Mouse (Mus musculus) MEL (cell line): ENCODE data around the gene Plpp4. TPM values are rescaled to one million over a fixed set of nuclear protein-coding genes. Genes with fewer than 3 reads are reported as not detected.

Experiments
- DNase-seq: peaks from one replicate; pipeline ENCODE4 v3.0.0; 2011; ENCODE audit warnings: low read depth, low spot score
- H3K27ac ChIP-seq: 2 replicates; pipeline ENCODE4 v1.5.1; 2012; ENCODE audit warnings: low read depth, mild to moderate bottlenecking, control low read depth, low read length, moderate library complexity; ENCODE audit not compliant: control insufficient read depth
- H3K27me3 ChIP-seq, 2 experiments: fragments of 150-350 bp in 1 of 2; sonication (generic) in 1 of 2; 2 replicates each; pipeline ENCODE4 v1.6.1; 2012; ENCODE audit warnings: low read length in 2 of 2, mild to moderate bottlenecking in 2 of 2, improper control_type of control experiment in 1 of 2, moderate library complexity in 1 of 2; ENCODE audit not compliant: insufficient read depth in 2 of 2, control insufficient read depth in 1 of 2
- H3K36me3 ChIP-seq, 2 experiments: 2 replicates each; pipeline ENCODE4 v1.6.1; 2012 to 2014; ENCODE audit warnings: low read length in 2 of 2, improper control_type of control experiment in 1 of 2, inconsistent platforms in 1 of 2, mild to moderate bottlenecking in 1 of 2; ENCODE audit not compliant: insufficient read depth in 2 of 2, control insufficient read depth in 1 of 2
- H3K4me1 ChIP-seq, 2 experiments: fragments of 150-350 bp in 1 of 2; sonication (generic) in 1 of 2; 2 replicates each; pipeline ENCODE4 v1.6.1; 2012; ENCODE audit warnings: low read length in 2 of 2, improper control_type of control experiment in 1 of 2, mild to moderate bottlenecking in 1 of 2; ENCODE audit not compliant: insufficient read depth in 2 of 2, control insufficient read depth in 1 of 2
- H3K4me3 ChIP-seq, 2 experiments: fragments of 150-350 bp in 1 of 2; sonication (generic) in 1 of 2; 2 replicates each; pipeline ENCODE4 v1.5.1; 2012; ENCODE audit warnings: low read depth in 2 of 2, low read length in 2 of 2, mild to moderate bottlenecking in 2 of 2, moderate library complexity in 2 of 2, control low read depth in 1 of 2, improper control_type of control experiment in 1 of 2; ENCODE audit not compliant: control insufficient read depth in 1 of 2, insufficient read depth in 1 of 2
- H3K79me2 ChIP-seq: 2 replicates; pipeline ENCODE4 v1.6.1; 2012; ENCODE audit warnings: mild to moderate bottlenecking, low read length, moderate library complexity; ENCODE audit not compliant: control insufficient read depth, poor library complexity, insufficient read depth
- H3K9ac ChIP-seq: 2 replicates; pipeline ENCODE4 v1.6.1; 2012; ENCODE audit warnings: low read depth, mild to moderate bottlenecking, control low read depth, low read length, moderate library complexity; ENCODE audit not compliant: control insufficient read depth, poor library complexity, severe bottlenecking
- H3K9me3 ChIP-seq: fragments of 150-350 bp; sonication (generic); replicated peaks from 2 replicates; pipeline ENCODE4 v1.6.1; 2012; ENCODE audit warnings: mild to moderate bottlenecking, low read length, improper control_type of control experiment, moderate library complexity; ENCODE audit not compliant: insufficient read depth
- BHLHE40 ChIP-seq: IDR thresholded peaks from 2 replicates; pipeline ENCODE4 v1.6.1; 2012; ENCODE audit warnings: low read depth, mild to moderate bottlenecking, inconsistent platforms, low read length, improper control_type of control experiment, borderline replicate concordance
- CHD1 ChIP-seq: IDR thresholded peaks from 2 replicates; pipeline ENCODE4 v1.6.1; 2012; ENCODE audit warnings: low read depth, mild to moderate bottlenecking, inconsistent platforms, low read length, improper control_type of control experiment
- CTCF ChIP-seq, 3 experiments: IDR thresholded peaks in 2 of 3; conservative IDR thresholded peaks in 1 of 3; 2 replicates each; pipeline ENCODE4 v1.5.1; 2011 to 2012; ENCODE audit warnings: low read length in 3 of 3, low read depth in 2 of 3, mild to moderate bottlenecking in 2 of 3, improper control_type of control experiment in 1 of 3, inconsistent platforms in 1 of 3, mixed read lengths in 1 of 3, moderate library complexity in 1 of 3; ENCODE audit not compliant: control insufficient read depth in 1 of 3, insufficient read depth in 1 of 3, poor library complexity in 1 of 3, severe bottlenecking in 1 of 3
- E2F4 ChIP-seq: IDR thresholded peaks from 2 replicates; pipeline ENCODE4 v1.6.1; 2011; ENCODE audit warnings: low read depth, low read length, improper control_type of control experiment, borderline replicate concordance
- ELF1 ChIP-seq: IDR thresholded peaks from 2 replicates; pipeline ENCODE4 v1.6.1; 2014; ENCODE audit warnings: low read depth, mild to moderate bottlenecking, inconsistent platforms, low read length, improper control_type of control experiment, moderate library complexity
- GABPA ChIP-seq: IDR thresholded peaks from 2 replicates; pipeline ENCODE4 v1.6.1; 2012; ENCODE audit warnings: low read depth, mild to moderate bottlenecking, inconsistent platforms, low read length, improper control_type of control experiment, moderate library complexity
- HCFC1 ChIP-seq: IDR thresholded peaks from 2 replicates; pipeline ENCODE4 v1.6.1; 2012; ENCODE audit warnings: low read depth, mild to moderate bottlenecking, inconsistent platforms, low read length, improper control_type of control experiment, moderate library complexity
- JUND ChIP-seq: IDR thresholded peaks from 2 replicates; pipeline ENCODE4 v1.6.1; 2011; ENCODE audit warnings: low read depth, mild to moderate bottlenecking, improper control_type of control experiment, low read length
- MAFK ChIP-seq: IDR thresholded peaks from 2 replicates; pipeline ENCODE4 v1.6.1; 2011; ENCODE audit warnings: low read depth, mild to moderate bottlenecking, low read length, improper control_type of control experiment, borderline replicate concordance
- MAZ ChIP-seq: IDR thresholded peaks from 2 replicates; pipeline ENCODE4 v1.6.1; 2012; ENCODE audit warnings: low read depth, mild to moderate bottlenecking, inconsistent platforms, low read length, improper control_type of control experiment
- MEF2A ChIP-seq: IDR thresholded peaks from 2 replicates; pipeline ENCODE4 v1.6.1; 2014; ENCODE audit warnings: low read depth, mild to moderate bottlenecking, inconsistent platforms, low read length, improper control_type of control experiment; ENCODE audit not compliant: poor library complexity, insufficient replicate concordance, severe bottlenecking; ENCODE audit errors: extremely low read depth
- MXI1 ChIP-seq: IDR thresholded peaks from 2 replicates; pipeline ENCODE4 v1.6.1; 2011; ENCODE audit warnings: mild to moderate bottlenecking, low read depth, low read length, improper control_type of control experiment
- MYB ChIP-seq: IDR thresholded peaks from 2 replicates; pipeline ENCODE4 v1.6.1; 2011; ENCODE audit warnings: mild to moderate bottlenecking, low read depth, low read length, improper control_type of control experiment
- NRF1 ChIP-seq: IDR thresholded peaks from 2 replicates; pipeline ENCODE4 v1.6.1; 2014; ENCODE audit warnings: low read depth, mild to moderate bottlenecking, inconsistent platforms, low read length, improper control_type of control experiment, moderate library complexity; ENCODE audit not compliant: poor library complexity, insufficient read depth, severe bottlenecking
- POLR2AphosphoS5 ChIP-seq: IDR thresholded peaks from 2 replicates; pipeline ENCODE4 v1.6.1; 2012; ENCODE audit warnings: low read depth, borderline replicate concordance, mild to moderate bottlenecking, inconsistent platforms, low read length, moderate library complexity, mixed read lengths
- RCOR1 ChIP-seq: IDR thresholded peaks from 2 replicates; pipeline ENCODE4 v1.6.1; 2012; ENCODE audit warnings: low read depth, mild to moderate bottlenecking, inconsistent platforms, low read length, improper control_type of control experiment
- SMC3 ChIP-seq: IDR thresholded peaks from 2 replicates; pipeline ENCODE4 v1.6.1; 2011; ENCODE audit warnings: low read depth, low read length, improper control_type of control experiment
- TAL1 ChIP-seq: IDR thresholded peaks from 2 replicates; pipeline ENCODE4 v1.6.1; 2012; ENCODE audit warnings: mild to moderate bottlenecking, inconsistent platforms, low read length, moderate library complexity, mixed read lengths
- TBP ChIP-seq: IDR thresholded peaks from 2 replicates; pipeline ENCODE4 v1.8.0; 2011; ENCODE audit warnings: low read depth, low read length, improper control_type of control experiment
- TCF12 ChIP-seq: IDR thresholded peaks from 2 replicates; pipeline ENCODE4 v1.6.1; 2014; ENCODE audit warnings: low read depth, mild to moderate bottlenecking, inconsistent platforms, low read length, improper control_type of control experiment, moderate library complexity
- UBTF ChIP-seq: IDR thresholded peaks from 2 replicates; pipeline ENCODE4 v1.6.1; 2012; ENCODE audit warnings: low read depth, mild to moderate bottlenecking, inconsistent platforms, low read length, improper control_type of control experiment, moderate library complexity, borderline replicate concordance; ENCODE audit not compliant: insufficient read depth
- USF1 ChIP-seq: IDR thresholded peaks from 2 replicates; pipeline ENCODE4 v1.6.1; 2014; ENCODE audit warnings: low read depth, mild to moderate bottlenecking, inconsistent platforms, low read length, improper control_type of control experiment, moderate library complexity
- USF2 ChIP-seq, 2 experiments: IDR thresholded peaks; 2 replicates each; pipeline ENCODE4 v1.6.1; 2011 to 2012; ENCODE audit warnings: improper control_type of control experiment in 2 of 2, low read length in 2 of 2, borderline replicate concordance in 1 of 2, inconsistent platforms in 1 of 2, low read depth in 1 of 2, mild to moderate bottlenecking in 1 of 2; ENCODE audit not compliant: insufficient read depth in 1 of 2
- ZC3H11A ChIP-seq: IDR thresholded peaks from 2 replicates; pipeline ENCODE4 v1.6.1; 2012; ENCODE audit warnings: low read depth, mild to moderate bottlenecking, inconsistent platforms, low read length, improper control_type of control experiment
- polyA plus RNA-seq, 2 experiments: library from polyadenylated mRNA; stranded (reverse) in 1 of 2; unstranded in 1 of 2; fragments of >175 nt in 1 of 2; fragments of >200 nt in 1 of 2; gene quantifications; 2 replicates each; pipeline versions ENCODE4 v1.2.1 to v1.2.4; 2012; ENCODE audit warnings: low replicate concordance in 2 of 2, low read depth in 1 of 2; ENCODE audit not compliant: insufficient read length in 2 of 2, insufficient read depth in 1 of 2, missing spikeins in 1 of 2
- total RNA-seq: library from RNA; depleted of rRNA; stranded (reverse); fragments of 300-350 nt; gene quantifications from 2 replicates; pipeline ENCODE4 v1.2.3, GENCODE M21; 2012

Gene Plpp4
- total and polyA plus RNA-seq, 3 experiments: not detected

DNA sequence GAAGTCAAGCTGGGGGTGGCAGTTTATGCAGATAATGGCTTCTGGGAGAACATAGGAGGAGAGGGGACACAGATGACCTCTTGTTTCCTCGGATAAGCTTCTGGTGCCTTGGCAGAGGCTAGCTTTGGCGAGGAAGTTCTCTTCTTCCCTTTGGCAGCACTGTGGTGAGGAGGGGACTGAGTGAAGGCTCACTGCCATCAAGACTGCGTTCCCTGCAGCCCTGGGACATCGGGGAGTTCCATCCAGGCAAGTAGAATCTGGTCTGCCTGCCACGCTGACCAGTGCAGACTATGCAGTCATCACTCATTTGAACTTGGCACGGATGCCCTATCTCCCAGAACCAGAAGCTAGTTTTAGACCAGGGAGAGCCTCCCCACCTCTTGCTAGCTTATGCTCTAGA lies 2.4 kb downstream of the Plpp4 start:
- H3K4me3 ChIP-seq: no peak overlapping the region
- H3K27me3 ChIP-seq: no peaks in the 10 kb centered on the region
- TF ChIP-seq TCF12 (no peak), POLR2AphosphoS5 (no peak), BHLHE40 (no peak), TBP (no peak), HCFC1 (no peak), MYB (no peak), E2F4 (no peak), MAZ (no peak), RCOR1 (no peak), UBTF (no peak), MEF2A (no peak)
- TF ChIP-seq, all 39 proteins: peak for 0
- Histone ChIP-seq H3K36me3 (no peaks in the 10 kb centered on the region), H3K27ac (no peak overlapping the region), H3K9me3 (no peaks in the 10 kb centered on the region), H3K9ac (no peak overlapping the region), H3K79me2 (no peaks in the 10 kb centered on the region), H3K4me1 (no peaks in the 10 kb centered on the region)
- no peak for DNase-seq

GRCm38 (mm10) chr7:129273867-129274266 lies 17.0 kb downstream of the Plpp4 start:
- H3K4me3 ChIP-seq: no peak overlapping the region
- H3K9ac ChIP-seq: no peak overlapping the region
- H3K27ac ChIP-seq: no peak overlapping the region
- H3K79me2 ChIP-seq: no peaks in the 10 kb centered on the region
- no peaks in the 10 kb centered on the region for H3K27me3 ChIP-seq
- TF ChIP-seq ZC3H11A (no peak), SMC3 (no peak), MAFK (no peak), NRF1 (no peak), CHD1 (no peak), TAL1 (no peak), USF1 (no peak), CTCF (IDR thresholded peaks at IDR 0.05 in 2 of 3, conservative IDR thresholded peaks at IDR 0.05 in 1 of 3; ENCODE audit: control insufficient read depth in 1 of 3, insufficient read depth in 1 of 3, low read depth in 2 of 3, low read length in 3 of 3, poor library complexity in 1 of 3, severe bottlenecking in 1 of 3) (no peak), GABPA (no peak), MEF2A (no peak), POLR2AphosphoS5 (no peak), UBTF (no peak), E2F4 (no peak), JUND (no peak), USF2 (IDR thresholded peaks at IDR 0.05; ENCODE audit: borderline replicate concordance in 1 of 2, insufficient read depth in 1 of 2, low read depth in 1 of 2, low read length in 2 of 2) (no peak), MXI1 (no peak), ELF1 (no peak)
- TF ChIP-seq, all 39 proteins: peak for 0
- no peaks in the 10 kb centered on the region for H3K4me1 ChIP-seq
- DNase-seq: no peak
- H3K9me3 ChIP-seq: no peaks in the 10 kb centered on the region
- no peaks in the 10 kb centered on the region for H3K36me3 ChIP-seq
